Mouse (Mus musculus) neural tube, embryonic 10.5 days (tissue): Measurements from ENCODE around the gene Arvcf.

Experiments used
- DNase-seq: peaks from one replicate; pipeline ENCODE4 v3.0.0-alpha.2; 2017; ENCODE audit warnings: low spot score; ENCODE audit errors: extremely low spot score

Arvcf gene

DNA sequence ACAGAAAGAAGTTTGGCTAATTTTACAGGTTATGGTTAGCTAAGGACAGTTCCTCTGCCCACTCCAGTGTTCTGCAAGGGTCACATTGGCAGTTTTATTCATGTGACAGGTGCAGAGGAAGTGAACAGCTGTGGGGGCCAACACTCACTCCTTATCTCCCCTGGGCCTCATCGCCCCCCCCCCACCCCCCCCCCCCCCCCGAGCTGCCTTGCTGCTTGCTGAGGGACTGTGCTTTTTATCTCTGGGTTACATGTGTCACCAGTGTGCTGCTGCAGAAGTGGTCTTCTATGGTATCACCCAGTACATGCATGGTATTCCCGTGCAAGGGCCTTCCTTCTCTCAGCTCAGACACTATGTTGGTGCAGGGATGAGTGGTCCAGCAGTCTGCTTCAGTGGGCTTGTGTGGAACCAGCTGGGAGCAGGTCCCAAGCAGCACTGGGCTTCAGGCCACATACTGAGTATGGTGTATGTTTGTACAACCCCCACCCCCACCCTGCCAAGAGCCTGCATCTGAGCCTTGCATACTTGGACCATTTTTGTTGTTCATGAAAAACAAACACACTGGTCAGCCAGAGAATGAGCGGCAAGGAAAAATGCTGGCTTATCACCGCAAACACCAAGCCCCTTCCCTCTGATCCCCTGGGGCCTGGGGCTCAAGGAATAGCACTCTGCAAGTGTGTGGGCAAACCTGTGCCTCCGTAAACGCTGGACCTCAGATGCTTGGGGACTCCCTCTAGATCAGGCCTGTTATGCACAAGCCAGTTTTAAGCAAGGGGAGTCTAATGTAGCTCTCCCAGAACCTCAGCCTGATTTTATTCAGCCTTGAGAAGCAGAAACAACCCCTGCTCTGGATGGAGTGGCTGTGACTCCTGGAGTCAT, 40.0 kb downstream of the Arvcf start:
- DNase-seq, result no peak

DNA sequence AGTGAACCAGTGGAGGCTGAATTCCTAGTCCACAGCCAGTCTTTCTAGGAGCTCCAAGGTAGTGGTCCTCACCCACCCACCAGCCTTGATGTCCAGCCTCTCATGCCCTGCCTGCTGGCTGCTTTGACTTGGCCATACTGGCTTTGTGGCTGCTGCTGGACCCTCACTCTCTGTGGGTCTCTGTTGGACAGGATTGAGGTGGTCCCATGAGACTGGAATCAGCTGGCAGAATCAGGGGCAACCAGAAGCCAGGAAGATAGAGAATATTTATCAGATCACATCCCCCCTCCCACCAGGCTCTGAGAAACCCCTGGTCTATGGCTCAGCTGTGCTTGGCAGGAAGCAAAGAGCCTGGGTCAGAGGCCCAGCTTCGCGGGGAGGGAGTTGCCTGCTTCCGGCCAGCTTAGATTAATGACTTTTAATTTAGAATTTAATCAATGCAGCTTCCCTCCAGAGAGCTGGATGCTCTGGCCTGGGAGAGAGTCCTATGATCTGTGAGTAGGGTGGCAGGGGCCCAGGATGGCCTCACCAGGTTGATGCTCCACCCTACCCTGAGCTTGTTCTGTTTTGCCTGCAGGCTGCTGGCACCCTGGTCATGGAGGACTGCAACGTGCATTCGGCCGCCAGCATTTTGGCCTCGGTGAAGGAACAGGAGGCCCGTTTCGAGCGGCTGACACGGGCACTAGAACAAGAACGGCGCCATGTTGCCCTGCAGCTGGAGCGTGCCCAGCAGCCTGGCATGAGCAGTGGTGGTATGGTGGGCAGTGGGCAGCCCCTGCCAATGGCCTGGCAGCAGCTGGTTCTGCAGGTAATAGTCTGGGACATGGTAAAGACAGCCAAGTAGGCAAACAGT, 40.8 kb downstream of the Arvcf start:
- DNase-seq, result no peak

DNA sequence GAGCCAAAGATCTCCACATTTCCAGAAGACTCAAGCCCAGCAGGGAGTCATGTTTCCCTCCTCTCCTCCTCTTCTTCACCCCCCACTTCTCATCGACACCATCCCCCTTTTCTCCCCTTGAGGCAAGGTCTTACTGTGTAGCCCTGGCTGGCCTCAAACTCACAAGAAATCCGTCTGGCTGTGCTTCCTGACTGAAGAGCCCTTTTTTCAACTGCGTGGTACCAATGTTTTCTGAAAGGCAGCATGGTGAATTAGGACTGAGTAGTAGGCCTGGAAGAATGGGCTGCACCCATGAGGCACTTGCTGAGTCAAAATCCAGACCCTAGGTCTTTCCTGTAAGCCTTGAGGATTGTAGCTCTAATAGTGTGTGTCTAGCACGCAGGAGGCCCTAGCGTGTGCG, 42.4 kb downstream of the Arvcf start:
- no peak for DNase-seq

DNA sequence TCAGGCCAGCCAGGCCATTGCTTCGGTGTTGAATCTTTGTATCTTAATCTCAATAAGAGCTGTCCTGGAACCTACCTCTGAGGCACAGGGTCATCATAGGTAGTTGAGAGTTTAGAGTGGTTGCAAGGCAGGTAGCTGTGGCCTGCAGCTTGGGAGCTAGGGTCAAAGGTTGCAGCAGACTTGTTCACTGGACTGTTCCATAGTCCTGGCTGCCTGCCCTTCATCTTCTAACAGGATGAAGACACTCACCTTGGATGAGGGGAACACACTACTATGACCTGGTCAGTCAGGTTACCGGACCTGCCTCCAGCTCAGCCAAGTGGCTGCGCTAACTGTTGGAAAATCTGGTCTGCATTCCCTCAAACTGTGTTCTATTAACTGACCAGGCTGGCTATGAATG, 43.1 kb downstream of the Arvcf start:
- DNase-seq, result no peak

DNA sequence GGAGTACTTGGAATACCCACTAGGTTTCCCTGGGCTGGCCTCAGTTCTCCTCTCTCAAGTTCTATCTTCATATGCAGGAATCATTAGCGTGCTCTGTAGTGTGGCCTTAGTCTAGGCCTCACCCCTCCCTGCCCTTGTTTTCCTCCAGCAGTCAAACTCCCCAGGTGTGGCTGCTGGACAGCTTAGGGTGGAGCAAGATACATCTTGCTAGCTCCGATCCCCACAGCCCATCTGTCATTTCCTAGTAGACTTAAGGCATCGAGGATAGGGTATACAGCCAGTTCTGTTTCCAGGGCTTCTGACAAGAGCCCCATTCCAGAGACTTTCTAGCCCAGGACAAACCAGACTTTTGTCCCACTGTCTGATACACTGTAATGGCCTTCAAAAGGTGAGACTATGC, 43.7 kb downstream of the Arvcf start:
- no peak for DNase-seq

DNA sequence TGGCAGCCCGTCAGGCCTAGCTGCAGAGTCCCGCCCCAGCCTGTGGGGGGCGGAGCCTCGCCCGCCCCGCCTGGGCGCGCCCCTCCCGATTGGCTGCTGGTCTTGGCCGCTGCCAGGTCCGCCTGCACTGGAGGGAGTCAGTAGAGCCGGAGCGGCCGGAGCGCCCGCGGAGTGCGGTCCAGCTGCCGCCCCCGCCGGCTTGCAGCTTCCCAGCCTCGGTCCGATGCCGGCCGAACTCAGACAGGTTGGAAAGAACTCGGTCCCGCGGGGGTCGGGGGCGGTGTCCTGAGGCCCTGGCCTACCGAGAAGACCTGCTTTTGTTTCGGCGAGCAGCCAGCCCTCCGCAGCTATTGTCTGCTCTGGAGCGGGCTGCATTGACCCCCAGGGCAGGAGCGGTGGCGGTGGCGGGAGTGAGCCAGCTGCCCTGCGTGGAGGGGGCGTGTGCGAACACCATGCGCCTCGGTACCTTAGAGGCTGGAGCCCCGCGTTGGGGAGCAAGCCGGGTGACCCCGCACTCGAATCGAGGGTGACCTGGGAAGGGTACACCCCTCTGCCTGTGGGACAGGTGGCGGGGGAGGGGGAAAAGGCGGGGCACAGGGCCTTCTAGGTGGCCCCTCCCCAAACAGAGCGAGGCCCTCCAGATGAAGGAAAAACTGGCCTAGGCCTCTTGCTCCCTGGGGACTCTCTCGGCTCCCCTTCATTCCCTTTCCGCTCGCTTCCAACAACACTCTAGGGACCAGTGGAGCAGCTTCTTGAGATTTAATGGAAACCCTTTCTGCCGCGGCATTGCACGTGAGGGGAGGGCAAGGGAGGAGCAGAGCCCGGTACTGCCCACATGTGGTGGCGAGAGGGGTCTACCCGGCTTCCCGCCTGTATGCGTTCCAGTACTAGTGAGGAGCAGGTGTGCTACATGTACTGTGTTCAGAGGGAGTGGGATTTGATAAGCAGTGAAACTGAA, 44.8 kb downstream of the Arvcf start:
- peak; percentile 88 for DNase-seq

DNA sequence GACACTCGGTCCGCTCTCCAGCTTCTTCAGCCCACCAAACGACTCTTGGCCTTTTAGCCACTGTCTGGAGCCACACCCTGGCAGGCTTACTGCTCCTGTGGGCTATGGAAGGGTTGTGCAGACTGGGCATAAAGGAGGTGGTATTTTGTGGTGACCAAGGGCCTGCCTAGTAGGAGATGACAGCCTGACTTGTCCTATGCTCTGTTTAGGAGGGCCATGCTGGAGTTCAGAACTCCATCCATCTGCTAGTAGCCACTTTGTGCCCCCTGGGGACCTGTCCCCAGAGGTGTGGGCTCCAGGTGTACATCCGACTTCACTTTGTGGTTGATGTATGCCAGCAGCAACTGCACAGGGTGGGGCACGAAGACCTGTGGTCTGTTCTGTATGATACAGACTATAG, 45.6 kb downstream of the Arvcf start:
- DNase-seq, result no peak

DNA sequence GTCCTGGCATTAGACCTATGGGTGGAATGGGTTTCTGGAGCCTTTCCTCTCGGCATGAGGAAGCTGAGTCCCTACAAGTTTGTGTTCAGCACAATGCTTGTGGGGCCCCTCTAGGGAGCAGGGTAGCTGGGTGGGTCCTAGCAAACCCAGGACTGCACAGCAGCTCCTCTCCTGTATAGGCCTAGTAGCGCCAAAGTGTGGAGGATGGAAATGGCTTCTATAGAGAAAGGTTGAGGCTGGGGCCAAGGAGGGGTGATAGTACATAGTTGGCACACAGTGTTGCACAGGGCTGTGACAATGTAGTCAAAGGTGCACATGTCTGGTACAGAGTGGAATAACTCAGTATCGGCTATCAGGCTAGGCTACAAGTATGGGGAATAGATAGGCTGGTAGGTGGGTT, 46.1 kb downstream of the Arvcf start:
- no peak for DNase-seq

DNA sequence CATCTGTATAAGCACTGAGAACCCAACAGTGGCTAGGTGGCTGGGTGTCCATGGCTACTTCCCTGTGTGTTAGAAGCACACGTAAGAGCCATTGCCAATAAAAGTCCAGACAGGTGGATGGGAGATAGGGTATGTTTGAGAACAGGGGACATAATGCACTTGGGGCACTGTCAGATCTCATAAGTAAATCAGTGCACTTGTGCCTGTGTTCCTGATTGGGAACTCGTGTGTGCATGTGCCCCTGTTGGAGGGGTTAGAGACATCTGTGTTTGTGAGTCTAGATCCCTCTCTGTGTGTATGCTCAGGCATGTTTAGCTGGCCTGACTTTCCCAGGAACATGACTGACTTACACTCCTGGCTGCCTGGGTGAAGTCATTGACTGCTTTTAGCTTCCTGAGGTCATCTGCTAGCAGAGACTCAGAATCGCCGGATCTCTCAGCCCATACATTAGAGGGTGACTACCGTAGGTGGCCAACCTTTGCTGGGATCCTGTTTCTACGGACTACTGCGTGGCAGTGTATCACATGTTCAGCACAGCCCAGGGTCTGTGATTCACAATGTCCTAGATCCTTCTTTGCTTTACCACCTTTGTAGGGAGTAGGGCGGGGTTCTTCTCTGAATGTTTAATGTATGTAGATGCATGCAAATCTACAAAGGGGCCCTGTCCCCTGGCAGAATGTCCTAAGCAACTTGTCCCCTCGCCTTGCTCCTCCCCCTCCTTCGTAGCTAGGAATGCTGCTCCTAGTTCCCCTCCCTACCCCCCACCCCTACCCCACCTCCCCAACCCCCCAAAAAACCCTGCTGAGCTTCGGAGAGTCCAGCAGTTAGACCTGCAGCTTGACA, 47.0 kb downstream of the Arvcf start:
- no peak for DNase-seq

DNA sequence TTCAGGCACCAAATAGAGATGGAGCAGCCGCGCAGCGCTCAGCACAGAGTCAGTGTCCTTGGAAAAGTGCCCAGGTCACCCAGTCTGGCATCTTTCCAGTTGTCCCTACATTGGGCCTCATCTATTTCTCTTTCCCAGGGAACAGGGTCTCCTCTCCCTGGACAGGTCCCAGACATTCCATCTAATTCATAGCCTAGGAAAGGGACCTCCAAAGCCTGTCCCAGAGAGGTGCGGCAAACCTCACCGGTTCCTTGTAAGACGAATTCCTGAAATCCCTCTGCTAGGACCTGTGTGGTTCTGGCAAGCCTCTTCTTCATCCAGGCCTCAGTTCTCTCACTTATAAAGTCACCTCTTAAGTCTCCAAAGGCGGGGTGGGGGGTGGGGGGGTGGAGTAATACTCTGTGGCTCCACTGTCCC, 47.6 kb downstream of the Arvcf start:
- DNase-seq, result no peak

DNA sequence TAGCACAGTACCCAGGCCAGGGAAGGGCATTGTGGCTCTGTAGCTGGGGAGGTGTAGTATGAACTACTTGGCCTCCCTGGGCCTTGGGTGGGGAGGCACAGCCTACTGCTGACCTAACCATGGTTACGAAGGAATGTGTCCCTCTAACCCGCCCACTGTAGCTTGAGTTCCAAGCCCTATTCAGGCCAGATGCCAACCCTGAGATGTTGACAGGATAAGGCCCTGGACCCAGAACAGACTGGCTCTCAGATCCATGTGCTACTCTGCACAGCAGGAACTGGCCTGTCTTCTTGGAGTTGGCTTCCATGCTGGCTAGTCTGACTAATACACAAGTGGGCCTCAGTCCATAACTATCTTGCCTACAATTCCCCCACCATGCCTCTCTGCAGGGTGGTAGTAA, 48.2 kb downstream of the Arvcf start:
- no peak for DNase-seq

DNA sequence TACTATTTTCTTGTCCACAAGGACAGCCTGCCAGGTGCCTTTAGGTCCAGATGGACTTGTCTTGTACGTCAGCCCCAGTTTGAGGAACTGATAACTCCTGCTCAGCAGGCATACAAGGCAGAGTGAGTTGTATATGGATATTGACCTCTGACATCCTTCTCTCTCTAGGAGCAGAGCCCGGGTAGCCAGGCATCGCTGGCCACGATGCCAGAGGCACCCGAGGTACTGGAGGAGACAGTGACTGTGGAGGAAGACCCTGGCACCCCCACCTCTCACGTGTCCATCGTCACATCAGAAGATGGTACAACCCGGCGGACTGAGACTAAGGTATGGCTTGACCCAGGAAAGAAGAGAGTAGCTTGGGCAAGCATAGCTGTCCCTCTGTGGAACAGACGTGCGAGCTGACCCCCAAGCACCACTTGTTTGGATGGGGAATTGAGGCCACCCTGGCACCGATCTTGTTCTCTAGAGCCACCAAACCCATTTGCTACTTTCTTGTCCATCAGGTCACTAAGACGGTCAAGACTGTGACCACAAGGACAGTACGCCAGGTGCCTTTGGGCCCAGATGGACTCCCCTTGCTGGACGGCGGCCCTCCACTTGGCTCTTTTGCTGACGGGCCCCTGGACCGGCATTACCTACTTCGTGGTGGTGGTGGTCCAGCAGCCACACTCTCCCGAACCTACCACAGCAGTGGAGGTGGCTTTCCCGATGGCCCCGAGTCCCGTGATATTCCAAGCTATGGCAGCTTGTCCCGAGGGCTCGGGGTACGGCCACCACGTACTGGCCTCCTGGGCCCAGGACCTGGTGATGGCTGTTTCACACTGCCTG, 49.0 kb downstream of the Arvcf start:
- no peak for DNase-seq

DNA sequence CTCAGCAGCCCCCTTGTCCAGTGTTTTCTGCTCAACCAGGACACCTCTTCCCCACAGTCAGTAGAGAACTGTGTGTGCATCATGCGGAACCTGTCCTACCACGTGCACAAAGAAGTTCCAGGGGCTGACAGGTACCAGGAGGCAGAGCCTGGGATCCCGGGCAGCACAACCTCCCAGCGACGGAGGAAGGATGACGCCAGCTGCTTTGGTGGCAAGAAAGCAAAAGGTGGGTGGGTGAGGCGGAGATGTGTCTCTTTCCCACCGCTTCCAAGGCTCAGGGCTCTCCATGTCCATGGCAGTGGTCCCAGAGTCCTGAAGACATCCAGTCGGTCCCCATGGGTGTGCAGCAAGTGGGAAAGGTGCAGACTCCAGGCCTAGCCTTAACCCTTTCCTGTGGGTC, 52.0 kb downstream of the Arvcf start:
- no peak for DNase-seq

DNA sequence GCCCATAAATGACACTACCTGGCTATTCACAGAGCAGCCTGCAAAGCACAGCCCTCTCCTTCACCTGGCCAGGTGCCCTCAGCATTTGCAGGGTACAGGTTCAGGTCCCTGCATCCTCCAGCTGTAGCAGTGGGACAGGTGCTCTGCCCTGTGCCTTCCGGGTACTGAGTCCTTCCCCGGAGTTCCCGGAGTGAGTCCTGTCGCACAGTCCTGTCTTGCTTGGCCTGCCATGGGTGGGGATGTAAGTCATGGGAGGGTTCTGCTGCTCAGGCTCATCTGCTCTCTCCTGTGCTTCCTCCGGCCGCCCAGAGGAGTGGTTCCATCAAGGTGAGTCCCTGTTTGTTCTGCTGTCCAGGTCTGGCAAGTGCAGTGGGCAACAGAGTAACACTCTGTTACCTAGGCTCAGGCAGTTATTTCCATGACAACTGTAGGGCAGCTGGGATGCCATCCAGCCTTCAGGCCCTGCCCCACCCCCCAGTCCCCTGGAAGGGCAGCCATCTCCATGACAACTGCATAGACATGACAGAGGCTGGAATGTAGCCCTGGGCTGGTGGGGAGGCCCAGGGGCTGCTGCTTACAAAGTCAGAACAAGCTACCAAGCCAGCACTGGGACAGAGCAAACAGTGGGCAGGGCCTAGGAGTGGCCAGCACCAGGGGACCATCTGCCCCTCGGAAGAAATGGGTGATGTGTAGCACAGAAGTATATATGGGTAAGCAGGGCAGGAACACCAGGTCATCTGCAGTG, 52.7 kb downstream of the Arvcf start:
- DNase-seq, result peak; percentile 77

DNA sequence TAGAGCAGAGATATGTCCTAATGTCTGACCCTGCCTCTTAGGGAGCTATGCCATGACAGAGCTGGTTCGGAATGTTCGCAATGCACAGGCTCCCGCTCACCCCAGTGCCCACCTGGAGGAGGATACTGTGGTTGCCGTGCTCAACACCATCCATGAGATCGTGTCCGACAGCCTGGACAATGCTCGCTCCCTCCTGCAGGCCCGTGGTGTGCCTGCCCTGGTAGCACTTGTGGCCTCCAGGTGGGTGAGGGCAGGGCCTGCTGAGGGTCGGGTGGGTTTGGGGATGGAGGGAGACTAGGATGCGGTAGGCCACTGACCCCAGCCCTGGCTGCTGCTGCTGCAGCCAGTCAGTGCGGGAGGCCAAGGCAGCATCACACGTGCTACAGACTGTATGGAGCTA, 55.3 kb downstream of the Arvcf start:
- no peak for DNase-seq

DNA sequence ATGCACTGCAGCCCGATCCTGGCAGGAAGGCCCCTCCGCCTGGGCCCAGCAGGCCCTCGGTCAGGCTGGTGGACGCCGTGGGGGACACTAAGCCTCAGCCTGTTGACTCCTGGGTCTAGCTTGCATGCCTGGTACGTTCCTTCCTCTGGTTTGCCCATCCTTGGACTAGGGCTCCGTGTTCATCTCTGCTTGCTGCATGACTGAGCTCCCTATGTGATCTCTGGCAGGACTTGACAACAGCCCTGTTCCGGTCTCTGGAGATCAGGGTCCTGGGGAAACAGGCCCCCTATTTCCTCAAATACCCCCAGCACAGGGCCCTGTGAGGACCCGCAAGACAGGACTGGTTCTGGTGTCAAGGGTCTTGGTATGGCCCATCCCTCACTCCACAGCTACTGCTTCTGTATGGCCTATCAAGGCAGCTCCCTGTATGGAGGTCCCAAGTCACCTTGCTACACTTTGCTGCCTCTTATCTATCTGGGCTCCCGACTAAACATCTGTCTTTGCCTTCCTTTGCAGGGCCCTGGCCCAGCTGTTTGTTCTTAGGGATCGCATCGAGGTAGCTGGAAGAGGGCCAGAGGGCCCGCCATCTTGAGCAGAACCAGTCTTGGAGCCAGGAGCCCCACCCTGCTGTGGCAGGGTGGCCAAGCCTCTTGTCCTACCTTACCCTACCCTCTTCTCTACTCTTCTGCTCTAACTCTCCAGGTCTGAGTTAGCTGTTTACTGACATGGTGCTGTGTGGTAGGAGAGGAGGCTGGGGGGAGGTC, 57.3 kb downstream of the Arvcf start:
- no peak for DNase-seq

DNA sequence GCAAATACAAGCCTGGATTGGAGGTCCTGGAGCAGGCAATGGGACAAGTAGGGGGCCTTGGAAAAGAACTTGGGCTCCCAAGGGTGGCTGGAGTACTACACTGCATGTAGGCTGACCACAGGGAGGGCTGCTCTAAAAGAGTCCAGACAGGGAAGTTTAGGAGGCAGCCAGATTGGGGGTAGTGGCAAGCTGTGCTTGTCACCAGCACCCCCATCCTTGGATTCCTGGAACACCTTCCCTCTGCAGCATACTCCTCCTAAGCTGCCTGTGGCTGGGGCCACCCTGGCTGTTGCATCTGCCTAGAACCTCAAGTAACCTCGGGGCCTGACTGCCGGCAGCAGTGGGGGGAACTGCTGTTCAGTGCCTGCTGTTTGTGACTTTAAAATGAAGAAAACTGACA, 57.9 kb downstream of the Arvcf start:
- no peak for DNase-seq

DNA sequence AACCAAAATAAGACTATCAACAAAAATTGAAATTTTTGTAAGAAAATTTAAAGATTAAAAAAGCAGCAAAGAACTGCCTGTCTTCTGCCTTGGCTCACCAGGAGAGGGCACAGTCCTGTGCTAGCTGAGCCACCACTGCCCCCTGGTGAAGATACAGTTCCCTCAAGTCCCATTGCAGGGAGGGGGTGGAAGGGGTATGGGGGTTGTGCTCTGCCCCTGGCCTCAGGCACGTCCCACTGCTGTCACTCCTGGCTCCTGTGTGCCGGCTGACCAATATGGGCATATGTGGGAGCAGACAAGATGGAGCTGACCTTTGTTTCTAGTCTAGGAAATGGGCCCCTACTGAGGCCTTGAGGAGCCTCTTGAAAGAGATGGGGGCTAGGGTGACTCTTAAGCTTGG, 58.3 kb downstream of the Arvcf start:
- DNase-seq, result no peak
